Mouse (Mus musculus) retina, embryonic 14.5 days (tissue): ENCODE measurements at regions not wholly inside any gene's neighbourhood (a gene's known extent, or its start where the extent isn't known, plus 50 kb on each side); places are given as distances from the start of the nearest gene placed in this dataset.

Experiments
- DNase-seq: peaks from one replicate; pipeline ENCODE4 v3.0.0-alpha.2; 2015; ENCODE audit warnings: low spot score

DNA sequence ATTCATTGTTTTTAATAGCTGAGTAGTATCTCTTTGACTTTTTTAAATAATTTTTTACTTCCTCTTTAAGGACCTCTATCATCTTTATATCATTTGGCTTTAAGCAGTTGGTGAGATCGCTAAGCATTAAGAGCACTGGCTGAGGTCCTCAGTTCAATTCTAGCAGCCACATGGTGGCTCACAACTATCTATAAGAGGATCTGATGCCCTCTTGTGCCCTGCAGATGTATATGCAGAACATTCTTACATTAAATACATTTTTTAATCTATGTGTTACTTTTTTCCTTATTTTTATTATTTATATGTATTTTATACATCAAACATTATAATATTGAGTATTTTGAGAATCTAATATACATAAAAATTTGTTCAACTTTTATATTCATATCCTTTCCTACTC lies 119.3 kb downstream of the Efhb start:
- no peak for DNase-seq

DNA sequence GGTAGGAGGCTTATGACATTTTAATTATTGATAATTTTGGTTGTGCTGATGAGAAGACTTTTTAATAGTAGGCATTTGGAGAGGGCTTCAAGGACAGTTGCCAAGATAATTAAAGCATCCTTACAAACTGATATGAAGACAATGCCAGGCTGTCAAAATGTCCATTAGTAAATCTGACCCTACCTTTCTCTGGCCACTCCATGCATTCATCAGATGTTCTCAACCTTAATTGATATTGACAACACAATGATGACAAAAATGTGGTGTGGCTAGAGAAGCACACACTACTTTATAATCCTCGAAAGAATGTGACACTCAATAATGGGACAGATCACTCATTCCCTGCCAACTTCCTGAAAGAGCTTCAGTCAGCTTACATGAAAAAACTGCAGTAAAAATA lies 140.1 kb downstream of the Efhb start:
- peak; percentile 5 for DNase-seq
